Mouse (Mus musculus) midbrain, embryonic 10.5 days (tissue): ENCODE measurements around the gene Tkt. TPM values are rescaled to one million over a fixed set of nuclear protein-coding genes. Genes with fewer than 3 reads are reported as not detected.

Experiments
- DNase-seq: peaks from one replicate; pipeline ENCODE4 v3.0.0-alpha.2; 2017; ENCODE audit warnings: low spot score
- H3K27ac ChIP-seq: fragments of 300-500 bp; sonication (generic); replicated peaks from 2 replicates; pipeline ENCODE4 v1.5.1; 2016; ENCODE audit warnings: mild to moderate bottlenecking
- H3K27me3 ChIP-seq: fragments of 300-500 bp; sonication (generic); 2 replicates; pipeline ENCODE4 v1.6.1; 2016; ENCODE audit warnings: low read depth, mild to moderate bottlenecking; ENCODE audit not compliant: poor library complexity, severe bottlenecking
- H3K36me3 ChIP-seq: fragments of 300-500 bp; sonication (generic); 2 replicates; pipeline ENCODE4 v1.6.1; 2016; ENCODE audit warnings: mild to moderate bottlenecking, moderate library complexity
- H3K4me1 ChIP-seq: fragments of 300-500 bp; sonication (generic); 2 replicates; pipeline ENCODE4 v1.6.1; 2016
- H3K4me3 ChIP-seq: fragments of 300-500 bp; sonication (generic); 2 replicates; pipeline ENCODE4 v1.5.1; 2016; ENCODE audit warnings: mild to moderate bottlenecking, moderate library complexity
- H3K9me3 ChIP-seq: fragments of 300-500 bp; sonication (generic); replicated peaks from 2 replicates; pipeline ENCODE4 v1.6.1; 2016; ENCODE audit warnings: mild to moderate bottlenecking
- WGBS: fragments of 180-500 bp; shearing (Covaris S2); methylation state at CpG from one replicate; pipeline ENCODE4 v1.1.7; 2016; 5-methylcytosine and 5-hydroxymethylcytosine counted together
- polyA plus RNA-seq: library from polyadenylated mRNA; unstranded; fragments of >200 nt; fragmentation: Nextera tagmentation; extraction: Ambion mirVana; gene quantifications from 2 replicates; pipeline ENCODE4 v1.2.1, GENCODE M21; 2016

Tkt gene
- polyA plus RNA-seq: 312 and 334 TPM in 2 replicates

DNA sequence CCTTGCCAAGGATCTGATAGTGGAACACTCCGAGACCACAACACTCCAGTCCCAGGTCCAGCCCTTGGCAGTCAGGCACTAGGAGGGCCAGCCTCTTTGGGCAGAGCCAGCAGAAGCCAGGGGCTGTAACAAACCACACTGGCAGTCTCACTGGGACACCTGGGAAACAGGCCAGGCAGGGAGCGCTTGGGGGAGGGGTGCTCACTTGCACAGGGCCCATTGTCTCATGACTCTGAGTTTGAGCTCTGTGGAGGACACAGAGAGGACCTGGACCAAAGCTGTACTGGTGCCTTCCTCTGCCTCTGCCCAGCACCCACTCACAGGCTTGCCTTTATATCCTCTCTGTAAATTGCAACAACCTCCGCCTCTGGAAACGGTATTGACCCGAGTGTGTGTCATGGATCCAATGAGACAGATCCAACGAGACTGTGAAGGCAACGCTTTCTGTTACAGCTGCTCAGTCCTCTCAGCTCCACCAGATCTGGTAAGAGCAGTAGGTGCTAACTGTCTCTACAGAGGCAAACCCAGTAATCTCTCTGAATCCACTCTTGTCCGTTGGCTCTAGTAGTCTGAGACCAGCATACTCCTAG is at the start of gene Tkt:
Gene Tkt (plus strand): TSS at position 229 of the 590 bp plus-strand sequence.
- H3K27me3 ChIP-seq: no peaks in the 10 kb centered on the region
- H3K4me1 ChIP-seq: peaks cover 41% of the 10 kb centered on the region
- 23% methylated on average over 8 of the region's 8 CpGs for WGBS
- no peak for DNase-seq
- H3K36me3 ChIP-seq: peaks cover 15% of the 10 kb centered on the region
- H3K9me3 ChIP-seq: no peaks in the 10 kb centered on the region
- H3K4me3 ChIP-seq: peak within 1 kb of the TSS; percentile 81
- H3K27ac ChIP-seq: peak within 1 kb of the TSS; percentile 97

DNA sequence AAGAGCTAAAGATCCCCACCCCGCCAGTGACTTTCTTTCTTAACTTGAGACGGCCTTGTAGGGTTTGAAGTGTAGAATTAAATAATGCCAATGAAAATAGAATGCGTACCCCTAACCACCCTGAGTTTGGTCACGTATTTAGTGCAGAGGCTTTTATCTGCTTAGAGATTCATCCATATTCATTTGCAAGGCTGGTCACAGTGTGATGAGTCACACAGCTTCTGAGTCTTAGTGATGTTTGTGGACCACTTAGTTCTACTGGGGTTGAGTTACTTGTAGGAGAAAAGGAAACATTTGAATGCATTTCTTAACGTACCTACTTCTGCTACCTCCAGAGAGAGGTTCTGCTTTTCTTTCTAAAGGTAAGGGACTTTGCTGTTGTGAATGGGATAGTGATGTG is 43.2 kb upstream of the Tkt start:
- no peak for DNase-seq
- H3K4me3 ChIP-seq: no peak overlapping the region
- H3K27ac ChIP-seq: no peak overlapping the region
- H3K27me3 ChIP-seq: no peaks in the 10 kb centered on the region
- peaks cover 96% of the 10 kb centered on the region for H3K36me3 ChIP-seq
- H3K4me1 ChIP-seq: no peaks in the 10 kb centered on the region
- H3K9me3 ChIP-seq: no peaks in the 10 kb centered on the region
- 86% methylated on average over 5 of the region's 5 CpGs for WGBS

DNA sequence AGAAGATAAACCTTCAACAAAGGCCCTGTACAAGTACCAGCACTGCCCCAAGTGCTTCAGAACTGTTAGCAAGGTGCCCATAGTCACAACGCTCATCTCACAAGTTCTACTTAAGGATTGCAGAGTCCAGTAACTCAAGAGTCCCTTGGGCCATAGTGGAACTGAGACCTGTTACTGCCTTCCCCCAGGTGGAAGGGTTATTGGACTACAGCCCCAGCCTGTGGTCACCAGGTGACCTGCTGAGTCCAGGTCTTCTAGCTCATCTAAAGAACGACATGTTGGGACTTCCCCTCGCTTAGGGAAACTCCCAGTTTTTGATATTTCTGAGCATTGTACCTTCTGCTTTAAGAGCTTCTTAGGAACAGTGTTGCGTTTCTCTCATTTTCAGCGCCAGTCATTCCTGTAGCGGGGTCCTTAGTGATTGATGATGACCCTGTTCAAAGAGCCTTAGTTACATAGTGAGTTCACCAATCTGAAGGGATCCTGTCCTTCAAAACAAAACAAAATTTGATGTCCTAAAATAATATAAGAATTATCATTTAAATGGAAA is 37.9 kb upstream of the Tkt start:
- H3K36me3 ChIP-seq: peaks cover 93% of the 10 kb centered on the region
- no peak for DNase-seq

DNA sequence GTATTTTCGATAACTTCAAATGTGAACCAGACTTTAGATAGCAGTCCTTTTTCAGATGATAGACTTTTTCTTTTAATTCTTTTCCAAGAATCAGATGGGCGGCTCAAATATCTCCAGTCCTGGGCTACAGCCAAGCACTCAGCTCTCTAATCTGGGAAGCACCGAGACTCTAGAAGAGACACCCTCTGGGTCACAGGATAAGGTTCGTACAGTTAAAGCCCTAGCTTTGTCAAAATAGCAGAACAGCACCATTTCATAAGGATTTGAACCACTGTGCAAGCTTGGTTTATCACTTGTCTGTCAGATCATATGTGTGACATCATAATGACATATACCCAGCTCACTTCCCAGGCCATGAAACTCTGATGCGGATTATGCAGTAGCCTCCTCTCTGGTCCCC is 35.3 kb upstream of the Tkt start:
- DNase-seq: no peak
- 94% methylated on average over 5 of the region's 5 CpGs for WGBS
- Histone ChIP-seq H3K27me3 (no peaks in the 10 kb centered on the region), H3K9me3 (no peaks in the 10 kb centered on the region), H3K4me3 (no peak overlapping the region), H3K4me1 (no peaks in the 10 kb centered on the region), H3K27ac (no peak overlapping the region), H3K36me3 (peaks cover 89% of the 10 kb centered on the region)

More for the DNA sequence above, 37.9 kb upstream of the Tkt start:
- H3K9me3 ChIP-seq: no peaks in the 10 kb centered on the region
- H3K27me3 ChIP-seq: no peaks in the 10 kb centered on the region
- WGBS: 93% methylated on average over 6 of the region's 6 CpGs
- H3K4me1 ChIP-seq: no peaks in the 10 kb centered on the region
- H3K4me3 ChIP-seq: no peak overlapping the region
- H3K27ac ChIP-seq: no peak overlapping the region

DNA sequence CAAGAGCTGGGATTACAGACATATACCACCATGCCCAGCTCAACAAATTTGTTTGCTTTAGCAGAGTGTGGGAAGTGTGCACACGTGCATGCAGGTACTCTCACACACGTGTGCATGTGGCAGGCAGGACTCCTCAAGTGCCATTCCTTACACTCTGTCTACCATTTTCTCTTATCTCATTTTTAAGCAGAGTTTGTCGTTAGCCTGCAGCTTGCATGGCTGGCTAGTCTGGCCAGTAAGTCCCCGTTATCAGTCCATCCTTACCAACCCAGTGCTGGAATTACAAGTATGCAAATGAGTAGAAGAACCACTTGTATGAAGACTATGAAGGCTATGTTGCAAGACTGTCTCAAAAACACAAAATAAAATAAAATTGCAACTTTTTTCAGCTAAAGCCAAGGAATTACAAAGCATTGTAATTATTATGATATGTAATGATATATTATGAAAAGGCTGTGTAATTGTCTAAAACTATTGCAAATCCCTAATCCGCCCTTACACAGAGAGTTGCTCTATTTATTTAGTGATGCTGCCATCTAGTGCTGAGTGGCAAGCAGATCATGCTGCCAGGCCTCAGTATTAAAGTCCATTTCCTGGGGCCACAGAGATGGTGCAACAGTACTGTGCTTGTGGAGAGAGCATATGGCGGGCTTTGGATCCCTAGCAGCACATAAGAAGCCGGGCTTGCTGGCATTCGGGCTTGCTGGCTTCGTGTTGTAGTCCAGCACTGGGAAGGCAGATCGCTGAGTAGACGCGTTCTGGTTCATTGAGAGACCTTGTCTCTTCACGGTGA is 32.0 kb upstream of the Tkt start:
- Histone ChIP-seq H3K4me1 (no peaks in the 10 kb centered on the region), H3K27ac (no peak overlapping the region), H3K4me3 (no peak overlapping the region), H3K9me3 (no peaks in the 10 kb centered on the region), H3K27me3 (no peaks in the 10 kb centered on the region), H3K36me3 (peaks cover 94% of the 10 kb centered on the region)
- no peak for DNase-seq
- WGBS: 91% methylated on average over 13 of the region's 13 CpGs

DNA sequence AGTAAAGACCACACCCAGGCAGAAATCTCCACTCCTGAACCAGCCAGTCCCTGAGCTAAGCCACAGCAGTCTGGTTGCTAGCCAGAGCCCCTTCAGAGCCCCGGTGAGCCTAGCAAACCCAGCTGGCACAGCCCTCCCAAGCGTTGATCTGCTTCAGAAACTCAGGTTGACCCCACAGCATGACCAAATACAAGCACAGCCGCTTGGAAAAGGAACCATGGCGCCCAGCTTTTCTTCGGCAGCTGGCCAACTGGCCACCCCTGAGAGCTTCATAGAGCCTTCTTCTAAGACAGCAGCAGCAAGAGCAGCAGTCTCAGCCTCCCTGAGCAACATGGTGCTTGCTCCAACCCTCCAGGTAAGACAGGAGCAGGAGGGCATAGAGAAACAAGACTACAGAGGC is 28.8 kb upstream of the Tkt start:
- Histone ChIP-seq H3K9me3 (no peaks in the 10 kb centered on the region), H3K36me3 (peaks cover 95% of the 10 kb centered on the region)
- 91% methylated on average over 5 of the region's 5 CpGs for WGBS

DNA sequence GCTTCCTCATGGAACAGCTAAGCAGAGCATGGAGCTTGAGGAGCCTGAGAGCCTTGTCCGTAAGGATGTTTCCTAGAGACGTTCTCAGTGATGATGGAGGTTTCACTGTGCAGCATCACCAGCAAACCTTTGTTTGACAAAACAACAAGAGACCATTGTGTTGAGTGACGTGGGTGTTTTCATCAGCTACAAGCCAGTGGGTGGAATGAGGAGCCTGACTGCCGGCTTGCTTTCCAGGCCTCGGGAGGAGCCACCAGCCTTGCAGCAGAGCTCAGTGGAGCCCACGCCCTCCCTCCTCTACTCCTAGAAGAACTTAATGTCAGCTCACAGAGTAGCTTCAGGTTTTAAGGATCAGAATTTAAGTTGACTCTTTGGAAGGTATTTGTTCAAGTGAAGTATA is 24.8 kb upstream of the Tkt start:
- DNase-seq: no peak
- 85% methylated on average over 6 of the region's 6 CpGs for WGBS
- Histone ChIP-seq H3K27ac (no peak overlapping the region), H3K27me3 (no peaks in the 10 kb centered on the region), H3K36me3 (peaks cover 98% of the 10 kb centered on the region), H3K4me1 (no peaks in the 10 kb centered on the region), H3K9me3 (no peaks in the 10 kb centered on the region), H3K4me3 (no peak overlapping the region)

More for the DNA sequence above, 28.8 kb upstream of the Tkt start:
- H3K27ac ChIP-seq: no peak overlapping the region
- H3K27me3 ChIP-seq: no peaks in the 10 kb centered on the region
- DNase-seq: no peak
- H3K4me1 ChIP-seq: no peaks in the 10 kb centered on the region
- no peak overlapping the region for H3K4me3 ChIP-seq

DNA sequence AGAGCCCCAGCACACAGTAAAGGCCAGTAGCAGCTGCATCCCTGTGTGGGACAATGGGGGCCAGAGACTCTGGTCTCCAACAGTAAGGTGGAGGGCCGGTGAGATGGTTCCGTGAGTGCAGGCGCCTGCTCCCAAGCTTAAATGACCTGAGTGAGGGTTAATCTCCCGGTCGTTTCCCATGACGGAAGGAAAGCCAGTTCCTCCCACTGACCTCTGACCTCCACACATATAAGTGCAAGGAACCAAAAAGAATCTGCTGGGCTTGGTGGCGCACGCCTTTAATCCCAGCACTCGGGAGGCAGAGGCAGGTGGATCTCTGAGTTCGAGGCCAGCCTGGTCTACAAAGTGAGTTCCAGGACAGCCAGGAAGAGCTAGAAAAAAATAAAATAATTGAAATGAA is 19.8 kb upstream of the Tkt start:
- Histone ChIP-seq H3K36me3 (peaks cover 59% of the 10 kb centered on the region), H3K27me3 (no peaks in the 10 kb centered on the region)
- DNase-seq: no peak

DNA sequence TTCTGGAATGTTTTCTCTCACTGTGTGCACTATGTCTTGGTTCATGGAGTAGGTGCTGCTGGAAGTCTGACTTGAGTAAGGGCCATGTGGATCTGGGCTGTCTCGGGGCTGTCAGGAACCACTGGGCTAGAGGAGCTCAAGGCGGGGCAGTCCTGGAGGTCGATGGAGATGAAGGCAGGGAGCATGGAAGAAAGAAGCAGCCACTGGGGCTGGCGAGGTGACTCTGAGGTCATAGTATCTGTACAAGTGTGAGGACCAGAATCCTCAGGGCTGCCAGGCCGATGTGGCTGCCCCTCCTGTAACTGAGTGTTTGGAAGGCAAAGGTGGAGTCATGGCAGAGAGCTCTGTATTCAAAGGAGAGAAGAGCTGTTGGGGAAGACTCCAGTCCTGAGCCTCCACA is 19.2 kb upstream of the Tkt start:
- H3K27ac ChIP-seq: no peak overlapping the region

More for the DNA sequence above, 19.8 kb upstream of the Tkt start:
- Histone ChIP-seq H3K9me3 (no peaks in the 10 kb centered on the region), H3K4me1 (no peaks in the 10 kb centered on the region), H3K4me3 (no peak overlapping the region), H3K27ac (no peak overlapping the region)
- 86% methylated on average over 10 of the region's 10 CpGs for WGBS

DNA sequence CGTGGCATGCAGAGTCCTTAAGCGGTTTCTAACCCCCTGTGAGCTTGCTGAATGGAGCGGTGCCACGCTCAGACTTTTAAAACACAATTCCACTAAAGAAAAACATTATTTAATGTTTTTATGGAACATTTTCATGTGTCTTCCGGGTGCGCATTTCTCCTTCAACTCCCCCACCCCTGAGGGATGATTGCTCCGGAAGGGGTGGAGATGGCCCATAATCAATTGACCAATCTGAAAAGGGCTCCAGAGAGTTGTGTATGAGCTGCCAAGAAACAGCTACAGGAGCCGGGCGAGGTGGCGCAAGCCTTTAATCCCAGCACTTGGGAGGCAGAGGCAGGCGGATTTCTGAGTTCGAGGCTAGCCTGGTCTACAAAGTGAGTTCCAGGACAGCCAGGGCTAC is 18.7 kb upstream of the Tkt start:
- Histone ChIP-seq H3K4me3 (no peak overlapping the region), H3K36me3 (peaks cover 48% of the 10 kb centered on the region), H3K27ac (no peak overlapping the region), H3K27me3 (no peaks in the 10 kb centered on the region), H3K4me1 (no peaks in the 10 kb centered on the region), H3K9me3 (no peaks in the 10 kb centered on the region)
- WGBS: 94% methylated on average over 12 of the region's 12 CpGs
- no peak for DNase-seq

More for the DNA sequence above, 19.2 kb upstream of the Tkt start:
- Histone ChIP-seq H3K27me3 (no peaks in the 10 kb centered on the region), H3K9me3 (no peaks in the 10 kb centered on the region), H3K4me1 (no peaks in the 10 kb centered on the region), H3K4me3 (no peak overlapping the region), H3K36me3 (peaks cover 53% of the 10 kb centered on the region)
- DNase-seq: no peak
- 88% methylated on average over 5 of the region's 5 CpGs for WGBS

DNA sequence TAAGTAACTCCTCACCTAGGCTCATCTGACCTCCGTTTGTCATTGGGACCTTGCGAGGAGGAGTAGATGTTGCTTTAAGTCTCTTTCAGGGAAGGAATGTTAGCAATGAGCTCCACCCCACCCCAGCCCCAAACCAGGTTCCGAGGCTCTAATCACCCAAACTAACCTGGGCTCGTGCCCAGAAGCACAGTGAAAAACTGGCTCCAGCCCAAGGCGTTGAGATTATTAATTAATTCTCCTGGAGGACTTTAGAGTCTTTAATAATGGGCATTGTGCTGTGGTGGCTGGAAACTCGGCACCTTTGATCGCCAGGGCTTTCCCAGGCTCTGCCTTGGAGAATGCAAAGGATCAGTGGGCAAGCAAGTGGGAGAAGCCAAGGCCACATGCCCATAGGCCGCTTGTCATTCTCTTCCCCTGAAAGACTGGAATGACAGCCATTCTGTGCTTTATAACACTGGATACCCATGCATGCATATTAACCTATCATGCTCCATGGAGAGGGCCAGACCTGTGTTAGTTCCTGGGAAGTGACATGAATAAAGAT is 17.4 kb upstream of the Tkt start:
- no peaks in the 10 kb centered on the region for H3K27me3 ChIP-seq
- no peak overlapping the region for H3K27ac ChIP-seq
- no peak for DNase-seq
- H3K36me3 ChIP-seq: peaks cover 34% of the 10 kb centered on the region
- 73% methylated on average over 8 of the region's 8 CpGs for WGBS
- H3K9me3 ChIP-seq: no peaks in the 10 kb centered on the region
- no peak overlapping the region for H3K4me3 ChIP-seq
- H3K4me1 ChIP-seq: no peaks in the 10 kb centered on the region

DNA sequence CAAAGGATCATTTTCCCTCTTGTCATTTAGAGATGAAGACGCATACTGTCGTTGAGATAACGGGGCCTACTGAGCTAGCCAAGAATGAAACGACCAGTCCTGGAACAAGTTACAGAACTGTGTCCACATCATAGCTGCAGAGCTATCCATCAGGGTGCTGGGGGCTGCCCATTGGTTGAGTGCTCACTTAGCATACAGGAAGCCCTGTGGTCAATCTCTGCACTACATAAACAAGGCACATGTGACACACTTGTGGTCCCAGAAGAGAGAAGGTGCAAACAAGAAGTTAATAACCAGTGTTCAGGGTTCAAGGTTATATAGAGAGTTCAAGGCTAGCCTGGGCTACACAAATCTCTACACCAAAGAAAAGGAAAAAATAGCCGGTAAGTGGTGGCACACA is 16.7 kb upstream of the Tkt start:
- Histone ChIP-seq H3K4me1 (no peaks in the 10 kb centered on the region), H3K36me3 (peaks cover 28% of the 10 kb centered on the region), H3K27me3 (no peaks in the 10 kb centered on the region), H3K27ac (no peak overlapping the region), H3K9me3 (no peaks in the 10 kb centered on the region), H3K4me3 (no peak overlapping the region)
- WGBS: 92% methylated on average over 5 of the region's 5 CpGs
- no peak for DNase-seq

DNA sequence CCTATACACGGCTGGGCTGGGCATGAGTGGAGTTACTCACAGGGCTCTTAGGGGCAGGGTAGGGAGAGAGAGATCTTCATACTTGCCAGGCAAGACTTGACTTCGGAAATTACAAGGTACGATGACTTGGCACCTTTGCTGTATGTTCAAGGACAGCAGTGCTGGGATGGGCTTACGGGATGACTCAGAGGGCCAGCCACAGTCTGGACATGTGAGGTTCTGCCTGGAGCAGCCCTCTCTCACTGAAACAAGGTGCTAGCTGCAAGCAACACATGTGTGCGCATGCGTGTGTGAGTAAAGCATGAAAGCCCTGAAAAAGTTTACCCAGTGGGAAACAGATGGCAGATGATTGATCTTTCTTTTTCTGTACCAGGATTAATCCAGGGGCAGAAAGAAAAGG is 16.3 kb upstream of the Tkt start:
- H3K4me3 ChIP-seq: no peak overlapping the region
- H3K9me3 ChIP-seq: no peaks in the 10 kb centered on the region
- H3K4me1 ChIP-seq: no peaks in the 10 kb centered on the region
- peaks cover 23% of the 10 kb centered on the region for H3K36me3 ChIP-seq
- H3K27me3 ChIP-seq: no peaks in the 10 kb centered on the region
- no peak for DNase-seq
- WGBS: 91% methylated on average over 6 of the region's 6 CpGs
- H3K27ac ChIP-seq: no peak overlapping the region
